Mouse (Mus musculus): ENCODE results near the gene Sash3. TPM values are rescaled to one million over a fixed set of nuclear protein-coding genes. Genes with fewer than 3 reads are reported as not detected.
"Not testable (repeated sequence)": the region's sequence is repeated elsewhere in the genome, so short reads cannot be mapped to it uniquely, and the experiment has no call there.

Sash3 gene
- polyA plus RNA-seq, 1 experiment from 2014 or later: 1.5 TPM

- no peaks in the 10 kb centered on the region for H3K9me3 ChIP-seq
- no peak overlapping the region for H3K9ac ChIP-seq
- WGBS: 70% methylated on average over 14 of the region's 14 CpGs
- no peak for ATAC-seq (ENCODE audit: low FRiP score, low read depth)
- no peak overlapping the region for H3K4me3 ChIP-seq
- no peaks in the 10 kb centered on the region for H3K27me3 ChIP-seq (replicated peaks)
- peaks cover 2% of the 10 kb centered on the region; the same call in 1 of the 2 replicates for H3K36me3 ChIP-seq
- H3K27ac ChIP-seq: no peak overlapping the region
- no peaks in the 10 kb centered on the region for H3K4me1 ChIP-seq
- H3K4me2 ChIP-seq (replicated peaks): no peak overlapping the region
Observed at GRCm38 (mm10) chrX:48193235-48194152, 47.3 kb downstream of the Sash3 start.

- WGBS: 75% methylated on average over 3 of the region's 3 CpGs
- ATAC-seq (ENCODE audit: low FRiP score, low read depth): no peak
- Histone ChIP-seq H3K4me3 (no peak overlapping the region), H3K36me3 (no peaks in the 10 kb centered on the region), H3K27me3 (replicated peaks) (no peaks in the 10 kb centered on the region), H3K9me3 (no peaks in the 10 kb centered on the region), H3K4me2 (replicated peaks) (no peak overlapping the region), H3K27ac (no peak overlapping the region), H3K9ac (no peak overlapping the region), H3K4me1 (no peaks in the 10 kb centered on the region)
Observed at GRCm38 (mm10) chrX:48197856-48198255, 51.6 kb downstream of the Sash3 start.

- WGBS: 91% methylated on average over 2 of the region's 2 CpGs
Observed at GRCm38 (mm10) chrX:48199026-48199425, 52.8 kb downstream of the Sash3 start.

GRCm38 (mm10) chrX:48200699-48201098 is 54.5 kb downstream of the Sash3 start:
- H3K9me3 ChIP-seq: no peaks in the 10 kb centered on the region
- WGBS: 76% methylated on average over 3 of the region's 3 CpGs
- no peak overlapping the region for H3K4me2 ChIP-seq (replicated peaks)
- H3K9ac ChIP-seq: no peak overlapping the region
- no peaks in the 10 kb centered on the region for H3K27me3 ChIP-seq (replicated peaks)
- no peak for ATAC-seq (ENCODE audit: low FRiP score, low read depth)
- H3K36me3 ChIP-seq: no peaks in the 10 kb centered on the region
- H3K27ac ChIP-seq: no peak overlapping the region
- no peak overlapping the region for H3K4me3 ChIP-seq
- no peaks in the 10 kb centered on the region for H3K4me1 ChIP-seq

More at GRCm38 (mm10) chrX:48199026-48199425, 52.8 kb downstream of the Sash3 start:
- Histone ChIP-seq H3K4me3 (no peak overlapping the region), H3K9ac (no peak overlapping the region), H3K9me3 (no peaks in the 10 kb centered on the region), H3K36me3 (no peaks in the 10 kb centered on the region), H3K4me2 (replicated peaks) (no peak overlapping the region), H3K4me1 (no peaks in the 10 kb centered on the region), H3K27me3 (replicated peaks) (no peaks in the 10 kb centered on the region), H3K27ac (no peak overlapping the region)
- no peak for ATAC-seq (ENCODE audit: low FRiP score, low read depth)

GRCm38 (mm10) chrX:48201973-48202372 is 55.7 kb downstream of the Sash3 start:
- no peak overlapping the region for H3K4me3 ChIP-seq

GRCm38 (mm10) chrX:48202436-48202835 is 56.2 kb downstream of the Sash3 start:
- Histone ChIP-seq H3K27me3 (replicated peaks) (no peaks in the 10 kb centered on the region), H3K9ac (no peak overlapping the region), H3K4me3 (no peak overlapping the region), H3K4me2 (replicated peaks) (no peak overlapping the region), H3K9me3 (no peaks in the 10 kb centered on the region), H3K4me1 (no peaks in the 10 kb centered on the region), H3K36me3 (no peaks in the 10 kb centered on the region), H3K27ac (no peak overlapping the region)
- 89% methylated on average over 7 of the region's 7 CpGs for WGBS
- ATAC-seq (ENCODE audit: low FRiP score, low read depth): no peak

More at GRCm38 (mm10) chrX:48201973-48202372, 55.7 kb downstream of the Sash3 start:
- WGBS: 88% methylated on average over 7 of the region's 7 CpGs
- no peak for ATAC-seq (ENCODE audit: low FRiP score, low read depth)
- Histone ChIP-seq H3K4me2 (replicated peaks) (no peak overlapping the region), H3K9ac (no peak overlapping the region), H3K27ac (no peak overlapping the region), H3K9me3 (no peaks in the 10 kb centered on the region), H3K36me3 (no peaks in the 10 kb centered on the region), H3K27me3 (replicated peaks) (no peaks in the 10 kb centered on the region), H3K4me1 (no peaks in the 10 kb centered on the region)

GRCm38 (mm10) chrX:48202995-48203394 is 56.8 kb downstream of the Sash3 start:
- Histone ChIP-seq H3K36me3 (no peaks in the 10 kb centered on the region), H3K27me3 (replicated peaks) (no peaks in the 10 kb centered on the region), H3K4me3 (no peak overlapping the region), H3K9me3 (no peaks in the 10 kb centered on the region), H3K4me2 (replicated peaks) (no peak overlapping the region), H3K9ac (no peak overlapping the region), H3K4me1 (no peaks in the 10 kb centered on the region), H3K27ac (no peak overlapping the region)
- no peak for ATAC-seq (ENCODE audit: low FRiP score, low read depth)
- WGBS: 80% methylated on average over 4 of the region's 4 CpGs

- WGBS: 83% methylated on average over 7 of the region's 7 CpGs
Observed at GRCm38 (mm10) chrX:48203763-48204162, 57.5 kb downstream of the Sash3 start.

GRCm38 (mm10) chrX:48204469-48204868 is 58.2 kb downstream of the Sash3 start:
- ATAC-seq (ENCODE audit: low FRiP score, low read depth): no peak
- no peak overlapping the region for H3K9ac ChIP-seq
- H3K27me3 ChIP-seq (replicated peaks): no peaks in the 10 kb centered on the region
- no peaks in the 10 kb centered on the region for H3K36me3 ChIP-seq
- H3K9me3 ChIP-seq: no peaks in the 10 kb centered on the region
- H3K4me1 ChIP-seq: no peaks in the 10 kb centered on the region
- H3K4me2 ChIP-seq (replicated peaks): no peak overlapping the region
- H3K4me3 ChIP-seq: no peak overlapping the region
- no peak overlapping the region for H3K27ac ChIP-seq
- 81% methylated on average over 6 of the region's 6 CpGs for WGBS

More at GRCm38 (mm10) chrX:48203763-48204162, 57.5 kb downstream of the Sash3 start:
- Histone ChIP-seq H3K27me3 (replicated peaks) (no peaks in the 10 kb centered on the region), H3K36me3 (no peaks in the 10 kb centered on the region), H3K9ac (no peak overlapping the region), H3K27ac (no peak overlapping the region), H3K4me2 (replicated peaks) (no peak overlapping the region), H3K4me1 (no peaks in the 10 kb centered on the region), H3K4me3 (no peak overlapping the region), H3K9me3 (no peaks in the 10 kb centered on the region)
- ATAC-seq (ENCODE audit: low FRiP score, low read depth): no peak

GRCm38 (mm10) chrX:48207761-48208487 is 61.7 kb downstream of the Sash3 start:
- Histone ChIP-seq H3K9ac (peak overlapping the region; percentile 63), H3K4me3 (peak overlapping the region; percentile 55), H3K36me3 (no peaks in the 10 kb centered on the region), H3K27me3 (replicated peaks) (no peaks in the 10 kb centered on the region), H3K4me2 (replicated peaks) (peak overlapping the region; percentile 56), H3K27ac (no peak overlapping the region), H3K9me3 (no peaks in the 10 kb centered on the region), H3K4me1 (no peaks in the 10 kb centered on the region)
- ATAC-seq (ENCODE audit: low FRiP score, low read depth): peak; percentile 87
- WGBS: 8% methylated on average over 33 of the region's 36 CpGs

GRCm38 (mm10) chrX:48208519-48209185 is 62.4 kb downstream of the Sash3 start, which contains the start of gene Zdhhc9:
TSS of gene Zdhhc9 (minus strand) at chrX:48208878.
- WGBS: 16% methylated on average over 34 of the region's 34 CpGs
- Histone ChIP-seq H3K4me3 (peak within 1 kb of the TSS; percentile 55), H3K27me3 (replicated peaks) (no peaks in the 10 kb centered on the region), H3K36me3 (no peaks in the 10 kb centered on the region), H3K9ac (peak within 1 kb of the TSS; percentile 63), H3K27ac (no peak within 1 kb of the TSS), H3K4me1 (no peaks in the 10 kb centered on the region), H3K9me3 (no peaks in the 10 kb centered on the region), H3K4me2 (replicated peaks) (peak within 1 kb of the TSS; percentile 56)
- ATAC-seq (ENCODE audit: low FRiP score, low read depth): peak; percentile 98

GRCm38 (mm10) chrX:48209746-48210145 is 63.5 kb downstream of the Sash3 start:
- not testable (repeated sequence) for H3K4me3 ChIP-seq; H3K4me1 ChIP-seq; H3K4me2 ChIP-seq (replicated peaks); H3K27me3 ChIP-seq (replicated peaks); H3K27ac ChIP-seq; H3K36me3 ChIP-seq; H3K9me3 ChIP-seq; ATAC-seq (ENCODE audit: low FRiP score, low read depth); H3K9ac ChIP-seq
- WGBS: 77% methylated on average over 4 of the region's 4 CpGs
